Mouse (Mus musculus) midbrain, embryonic 10.5 days (tissue): Measurements from ENCODE around the gene Tfr2. TPM values are rescaled to one million over a fixed set of nuclear protein-coding genes. Genes with fewer than 3 reads are reported as not detected.

Experiments used
- microRNA-seq: library from miRNA; unstranded; fragments of <30 nt; microRNA quantifications from one replicate; pipeline ENCODE4, GENCODE M21; 2017
- polyA plus RNA-seq: library from polyadenylated mRNA; unstranded; fragments of >200 nt; fragmentation: Nextera tagmentation; extraction: Ambion mirVana; gene quantifications from 2 replicates; pipeline ENCODE4 v1.2.1, GENCODE M21; 2016

Tfr2 gene
- polyA plus RNA-seq, 1 experiment from 2014 or later, result 2.2 TPM

Small RNAs within 50 kb of the gene (microRNA-seq; reads per million reads assigned to microRNA genes)
- gene Mir6418, result 1.2 reads per million

Other genes with a start within 250 kb of the Tfr2 start
- 12.0 and 14.3 TPM in 2 replicates for gene Slc12a9, start 236.2 kb upstream of the Tfr2 start, polyA plus RNA-seq
- 28.9 and 30.0 TPM in 2 replicates for gene Ephb4, start 219.7 kb upstream of the Tfr2 start, polyA plus RNA-seq
- gene Zan, start 92.8 kb upstream of the Tfr2 start, polyA plus RNA-seq, result 0.07 and 0.09 TPM in 2 replicates
- 54.1 and 55.3 TPM in 2 replicates for gene Pop7, start 67.3 kb upstream of the Tfr2 start, polyA plus RNA-seq
- 15.1 and 16.4 TPM in 2 replicates for gene Gigyf1, start 51.3 kb upstream of the Tfr2 start, polyA plus RNA-seq
- gene Epo, start 36.6 kb upstream of the Tfr2 start, polyA plus RNA-seq, result 2.6 and 5.5 TPM in 2 replicates
- 400 and 414 TPM in 2 replicates for gene Gnb2, start 36.3 kb upstream of the Tfr2 start, polyA plus RNA-seq
- gene Actl6b, start 16.3 kb upstream of the Tfr2 start, polyA plus RNA-seq, result 9.4 and 27.5 TPM in 2 replicates
- 14.0 and 19.4 TPM in 2 replicates for gene Mospd3, start 31.2 kb downstream of the Tfr2 start, polyA plus RNA-seq
- gene Pcolce, start 43.9 kb downstream of the Tfr2 start, polyA plus RNA-seq, result 61.4 and 68.2 TPM in 2 replicates
- gene Fbxo24, start 59.2 kb downstream of the Tfr2 start, polyA plus RNA-seq, result 0.25 and 0.28 TPM in 2 replicates
- 27.2 and 32.7 TPM in 2 replicates for gene Lrch4, start 59.3 kb downstream of the Tfr2 start, polyA plus RNA-seq
- gene Gm20605, start 59.3 kb downstream of the Tfr2 start, polyA plus RNA-seq, result 14.0 and 15.4 TPM in 2 replicates
- gene Sap25, start 71.5 kb downstream of the Tfr2 start, polyA plus RNA-seq, result 7.7 and 7.8 TPM in 2 replicates
- gene Irs3, start 75.9 kb downstream of the Tfr2 start, polyA plus RNA-seq, result 0.36 and 0.48 TPM in 2 replicates
- gene Agfg2, start 114.9 kb downstream of the Tfr2 start, polyA plus RNA-seq, result 27.2 and 28.8 TPM in 2 replicates
- gene Nyap1, start 171.8 kb downstream of the Tfr2 start, polyA plus RNA-seq, result 5.1 and 8.4 TPM in 2 replicates
- 75.6 and 75.8 TPM in 2 replicates for gene Tsc22d4, start 175.9 kb downstream of the Tfr2 start, polyA plus RNA-seq
- gene Ppp1r35, start 209.0 kb downstream of the Tfr2 start, polyA plus RNA-seq, result 62.6 and 63.9 TPM in 2 replicates
- gene Mepce, start 217.8 kb downstream of the Tfr2 start, polyA plus RNA-seq, result 11.7 and 12.5 TPM in 2 replicates
- gene Zcwpw1, start 218.0 kb downstream of the Tfr2 start, polyA plus RNA-seq, result 13.8 and 16.1 TPM in 2 replicates